Mouse (Mus musculus): ENCODE measurements at regions not wholly inside any gene's neighbourhood (a gene's known extent, or its start where the extent isn't known, plus 50 kb on each side); places are given as distances from the start of the nearest gene placed in this dataset.

GRCm38 (mm10) chr15:56496355-56496754 lies 981.1 kb downstream of the Slc22a22 start:
- H3K36me3 ChIP-seq (replicated peaks in 1 of 2; ENCODE audit: control insufficient read depth in 1 of 2, insufficient read depth in 1 of 2, low read length in 1 of 2), result no peaks in the 10 kb centered on the region
- peaks cover 0 to 4% of the 10 kb centered on the region in 2 experiments; a peak in 1 of 4 replicates for H3K4me1 ChIP-seq (ENCODE audit: control insufficient read depth in 1 of 2, insufficient read depth in 2 of 2)
- H3K9ac ChIP-seq (ENCODE audit: insufficient read depth, low read depth), result no peak overlapping the region
- H3K27ac ChIP-seq (ENCODE audit: insufficient read depth, low read depth), result no peak overlapping the region
- no peaks in the 10 kb centered on the region for H3K79me2 ChIP-seq (replicated peaks; ENCODE audit: control insufficient read depth, extremely low read depth, insufficient read depth, poor library complexity, severe bottlenecking)
- in situ Hi-C loops (cut with MboI; ENCODE audit: low pct_ligation_motif_present, low pct_unique_long_range_greater_than_20kb, low sequenced_read_pairs), result no loop called here
- TF ChIP-seq MXI1 (IDR thresholded peaks at IDR 0.05; ENCODE audit: low read depth, low read length) (no peak), ETS1 (conservative IDR thresholded peaks at IDR 0.05; ENCODE audit: low read depth, low read length) (no peak), UBTF (IDR thresholded peaks at IDR 0.05; ENCODE audit: low read depth, low read length) (no peak), POLR2A (IDR thresholded peaks at IDR 0.05; ENCODE audit: low read depth, low read length) (no peak), JUN (IDR thresholded peaks at IDR 0.05; ENCODE audit: insufficient read depth, low read depth, low read length) (no peak), MEF2A (IDR thresholded peaks at IDR 0.05; ENCODE audit: borderline replicate concordance, low read depth, low read length) (no peak), MAZ (IDR thresholded peaks at IDR 0.05; ENCODE audit: low read depth, low read length) (no peak), MYC (IDR thresholded peaks at IDR 0.05; ENCODE audit: low read depth, low read length) (no peak), ELF1 (IDR thresholded peaks at IDR 0.05; ENCODE audit: low read depth, low read length) (no peak), SMC3 (IDR thresholded peaks at IDR 0.05; ENCODE audit: low read depth, low read length) (no peak), KAT2A (IDR thresholded peaks at IDR 0.05; ENCODE audit: insufficient replicate concordance, low read length) (no peak), EP300 (IDR thresholded peaks at IDR 0.05; ENCODE audit: low read length) (no peak), CHD2 (IDR thresholded peaks at IDR 0.05; ENCODE audit: low read length) (no peak), NRF1 (IDR thresholded peaks at IDR 0.05; ENCODE audit: low read depth, low read length) (no peak), CTCF (conservative IDR thresholded peaks at IDR 0.05 in 1 of 2, IDR thresholded peaks at IDR 0.05 in 1 of 2; ENCODE audit: low read depth in 2 of 2, low read length in 2 of 2) (no peak), GABPA (IDR thresholded peaks at IDR 0.05; ENCODE audit: insufficient replicate concordance, low read depth, low read length) (no peak), JUND (conservative IDR thresholded peaks at IDR 0.05; ENCODE audit: low read depth, low read length) (no peak), TBP (conservative IDR thresholded peaks at IDR 0.05; ENCODE audit: low read depth, low read length) (no peak), USF1 (IDR thresholded peaks at IDR 0.05; ENCODE audit: low read depth, low read length) (no peak)
- H3K9me3 ChIP-seq (replicated peaks; ENCODE audit: low read length), result no peaks in the 10 kb centered on the region
- dilution Hi-C loops (cut with MboI; ENCODE audit: extremely low pct_ligation_motif_present, extremely low pct_unique_long_range_greater_than_20kb, low sequenced_read_pairs), result no loop called here
- no peak overlapping the region for H3K4me3 ChIP-seq (replicated peaks in 1 of 3; ENCODE audit: low read depth in 2 of 3, low read length in 2 of 3, poor library complexity in 1 of 3)
- no peak overlapping the region for H3K4me2 ChIP-seq (ENCODE audit: insufficient read depth, low read depth, poor library complexity, severe bottlenecking)
- no peaks in the 10 kb centered on the region for H3K27me3 ChIP-seq (replicated peaks)
- no peak for DNase-seq (ENCODE audit: extremely low read depth)

GRCm38 (mm10) chr15:56485931-56486330 lies 991.5 kb downstream of the Slc22a22 start:
- Histone ChIP-seq H3K79me2 (replicated peaks; ENCODE audit: control insufficient read depth, extremely low read depth, insufficient read depth, poor library complexity, severe bottlenecking) (no peaks in the 10 kb centered on the region), H3K4me3 (replicated peaks in 1 of 3; ENCODE audit: low read depth in 2 of 3, low read length in 2 of 3, poor library complexity in 1 of 3) (no peak overlapping the region), H3K9me3 (replicated peaks; ENCODE audit: low read length) (no peaks in the 10 kb centered on the region), H3K4me2 (ENCODE audit: insufficient read depth, low read depth, poor library complexity, severe bottlenecking) (no peak overlapping the region), H3K9ac (ENCODE audit: insufficient read depth, low read depth) (no peak overlapping the region), H3K27ac (ENCODE audit: insufficient read depth, low read depth) (no peak overlapping the region), H3K36me3 (replicated peaks in 1 of 2; ENCODE audit: control insufficient read depth in 1 of 2, insufficient read depth in 1 of 2, low read length in 1 of 2) (no peaks in the 10 kb centered on the region), H3K27me3 (replicated peaks) (no peaks in the 10 kb centered on the region), H3K4me1 (ENCODE audit: control insufficient read depth in 1 of 2, insufficient read depth in 2 of 2) (no peaks in the 10 kb centered on the region)
- no peak for DNase-seq (ENCODE audit: extremely low read depth)
- in situ Hi-C loops (cut with MboI; ENCODE audit: low pct_ligation_motif_present, low pct_unique_long_range_greater_than_20kb, low sequenced_read_pairs), result no loop called here
- no peak for TF ChIP-seq IRF4 (IDR thresholded peaks at IDR 0.05; ENCODE audit: low read depth, low read length)
- no peak for TF ChIP-seq CHD1 (IDR thresholded peaks at IDR 0.05; ENCODE audit: low read depth, low read length)
- no peak for TF ChIP-seq POLR2A (IDR thresholded peaks at IDR 0.05; ENCODE audit: low read depth, low read length)
- no peak for TF ChIP-seq ZC3H11A (IDR thresholded peaks at IDR 0.05; ENCODE audit: low read depth, low read length)
- no peak for TF ChIP-seq EP300 (IDR thresholded peaks at IDR 0.05; ENCODE audit: low read length)
- no peak for TF ChIP-seq MAZ (IDR thresholded peaks at IDR 0.05; ENCODE audit: low read depth, low read length)
- no peak for TF ChIP-seq KAT2A (IDR thresholded peaks at IDR 0.05; ENCODE audit: insufficient replicate concordance, low read length)
- no peak for TF ChIP-seq PAX5 (IDR thresholded peaks at IDR 0.05; ENCODE audit: low read length)
- TF ChIP-seq SMC3 (IDR thresholded peaks at IDR 0.05; ENCODE audit: low read depth, low read length), result no peak
- TF ChIP-seq JUND (conservative IDR thresholded peaks at IDR 0.05; ENCODE audit: low read depth, low read length), result no peak
- no peak for TF ChIP-seq TBP (conservative IDR thresholded peaks at IDR 0.05; ENCODE audit: low read depth, low read length)
- TF ChIP-seq UBTF (IDR thresholded peaks at IDR 0.05; ENCODE audit: low read depth, low read length), result no peak
- TF ChIP-seq TCF12 (IDR thresholded peaks at IDR 0.05; ENCODE audit: low read depth, low read length), result no peak
- no peak for TF ChIP-seq GABPA (IDR thresholded peaks at IDR 0.05; ENCODE audit: insufficient replicate concordance, low read depth, low read length)
- no peak for TF ChIP-seq ZKSCAN1 (IDR thresholded peaks at IDR 0.05; ENCODE audit: borderline replicate concordance, low read depth, low read length)
- no peak for TF ChIP-seq ELF1 (IDR thresholded peaks at IDR 0.05; ENCODE audit: low read depth, low read length)
- dilution Hi-C loops (cut with MboI; ENCODE audit: extremely low pct_ligation_motif_present, extremely low pct_unique_long_range_greater_than_20kb, low sequenced_read_pairs), result no loop called here

All from CH12.LX (cell line).